Mouse (Mus musculus): Measurements from ENCODE around the gene Rhox9.
"Not testable (repeated sequence)": the region's sequence is repeated elsewhere in the genome, so short reads cannot be mapped to it uniquely, and the experiment has no call there.

Rhox9 gene

GRCm38 (mm10) chrX:37901670-37902069 lies at the start of gene Rhox9:
TSS of gene Rhox9 (minus strand) at chrX:37901770.
- DNase-seq (ENCODE audit: low spot score), result not testable (repeated sequence)

DNA sequence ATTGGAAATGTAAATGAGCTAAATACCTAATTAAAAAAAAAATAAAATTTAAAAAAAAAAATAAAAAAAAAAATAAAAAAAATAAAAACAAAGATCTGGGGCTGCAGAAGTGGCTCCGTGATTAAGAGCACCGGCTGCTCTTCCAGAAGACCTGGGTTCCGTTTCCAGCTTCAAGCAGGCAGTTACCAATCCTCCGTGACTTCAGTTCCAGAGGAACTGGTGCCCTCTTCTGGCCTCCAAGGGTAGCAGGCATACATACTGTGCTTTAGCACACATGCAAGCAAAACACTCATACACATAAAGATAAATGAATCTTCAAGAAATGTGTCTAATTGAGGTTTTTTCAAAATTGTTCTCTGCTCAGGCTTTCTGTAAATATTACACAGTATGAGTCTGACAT lies 14.7 kb upstream of the Rhox9 start:
- no peak for DNase-seq (ENCODE audit: low spot score)

GRCm38 (mm10) chrX:37908581-37908980 lies 7.0 kb upstream of the Rhox9 start:
- no peak for DNase-seq (ENCODE audit: low spot score)

- no peak for DNase-seq (ENCODE audit: low spot score)
These were observed 2.2 kb upstream of the Rhox9 start for GRCm38 (mm10) chrX:37903727-37904126.

DNA sequence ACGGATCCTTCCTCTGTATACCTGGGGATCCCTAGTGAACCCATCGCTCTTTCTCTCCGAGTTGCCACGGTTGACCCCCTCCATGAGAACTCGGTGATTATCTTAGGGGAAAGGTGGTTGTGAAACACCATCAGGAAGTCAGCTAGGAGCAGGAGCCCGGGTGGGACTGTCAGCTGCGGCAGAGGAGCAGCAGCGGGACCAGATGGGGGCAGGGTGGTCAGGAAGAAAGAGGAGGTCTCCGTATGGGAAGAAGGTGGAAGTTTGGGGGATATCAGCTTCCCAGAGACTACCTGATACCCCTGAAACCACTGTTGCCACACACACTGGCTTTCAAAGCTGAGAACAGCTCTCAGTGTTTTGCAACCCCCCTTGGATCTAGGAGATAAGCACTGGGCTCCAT lies 4.4 kb downstream of the Rhox9 start, which contains the start of gene Rhox7b:
Rhox7b (minus strand) TSS at position 101 of the 400 bp plus-strand sequence.
- DNase-seq (ENCODE audit: low spot score), result not testable (repeated sequence)

DNA sequence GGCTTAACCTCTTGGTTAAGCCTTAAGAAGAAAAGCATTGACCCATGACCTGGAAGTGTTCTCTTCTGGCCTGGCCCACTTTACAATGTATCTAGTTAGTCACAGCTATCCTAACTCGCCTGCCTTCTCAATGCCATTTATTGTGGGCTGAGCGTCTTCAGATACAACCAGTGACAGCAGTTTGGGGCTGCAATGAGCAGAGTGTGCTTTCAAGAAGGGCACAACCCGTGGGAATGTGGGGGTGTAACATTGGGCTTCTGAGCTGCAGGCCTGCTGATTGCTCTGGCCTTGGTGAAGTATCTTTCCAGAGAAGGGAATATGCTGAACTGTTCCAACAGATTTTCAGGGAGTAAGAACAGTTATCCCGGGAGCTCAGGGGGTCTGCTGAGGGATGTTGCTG lies 22.7 kb downstream of the Rhox9 start, which contains the start of gene Rhox8:
Rhox8 (minus strand) TSS at position 101 of the 400 bp plus-strand sequence.
- no peak for DNase-seq (ENCODE audit: low spot score)

DNA sequence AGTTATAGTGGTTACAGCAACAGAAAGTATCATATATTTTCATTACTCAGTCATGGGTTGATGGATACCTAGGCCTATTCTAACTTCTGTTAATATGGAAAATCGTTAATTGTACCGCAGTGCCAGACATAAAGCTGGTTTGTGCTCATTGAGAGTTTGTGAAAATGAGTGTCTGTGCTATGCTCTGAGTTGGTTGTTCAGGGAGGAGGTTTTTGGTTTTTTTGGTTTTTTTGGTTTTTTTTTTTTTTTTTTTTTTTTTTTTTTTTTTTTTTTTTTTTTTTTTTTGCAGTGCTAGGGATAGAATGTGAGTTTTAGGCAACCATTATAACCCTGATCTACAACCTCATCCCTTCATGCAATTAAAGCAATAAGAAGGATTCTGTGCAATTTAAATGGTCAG lies 29.9 kb downstream of the Rhox9 start:
- no peak for DNase-seq (ENCODE audit: low spot score)

Measured in lung, postnatal 25 days (tissue).